In genomic region chr11:5485193-5486011, GRCm38 (mm10) we compare ENCODE assay signal across 8 mouse cellular contexts. TPM values are rescaled to one million over a fixed set of nuclear protein-coding genes. Genes with fewer than 3 reads are reported as not detected.
DNase-seq lines count a peak whose midpoint lies in the region; ATAC-seq and TF ChIP-seq lines count a peak whose summit lies in the region.

No protein-coding gene starts in this region.

- peak overlapping the region; percentile 30 for H3K4me3 ChIP-seq in lung, embryonic 14.5 days (ENCODE audit: low read depth, low read length)

- peak overlapping the region; percentile 17 for H3K9ac ChIP-seq in lung, embryonic 14.5 days

- peak; percentile 92 for TF ChIP-seq CTCF in lung, embryonic 14.5 days (IDR thresholded peaks at IDR 0.05; ENCODE audit: low read depth)

- H3K4me2 ChIP-seq in lung, embryonic 14.5 days: peak overlapping the region; percentile 68

- H3K9me3 ChIP-seq in lung, embryonic 14.5 days (ENCODE audit: low read depth, low read length): no peaks in the 10 kb centered on the region

- ATAC-seq in hematopoietic stem cell, adult 5-6 weeks (replicated peaks in 1 of 2; ENCODE audit: insufficient read depth in 1 of 2, low FRiP score in 2 of 2, low TSS enrichment in 1 of 2, low read depth in 1 of 2, poor library complexity in 2 of 2, severe bottlenecking in 2 of 2): peak; percentile 97 to 99
- ATAC-seq in lung, embryonic 14.5 days (ENCODE audit: insufficient read depth): peak; percentile 75
- peak; percentile 90 for ATAC-seq in neutrophil, adult 5-6 weeks (ENCODE audit: extremely low read depth, insufficient number of reproducible peaks, low FRiP score, poor library complexity, severe bottlenecking)

- H3K27me3 ChIP-seq in lung, embryonic 14.5 days (ENCODE audit: insufficient read depth, low read length): no peaks in the 10 kb centered on the region

- H3K36me3 ChIP-seq in lung, embryonic 14.5 days (ENCODE audit: insufficient read depth): no peaks in the 10 kb centered on the region

- 12% methylated on average over 15 of the region's 15 CpGs for WGBS in lung, embryonic 14.5 days

- no peak overlapping the region for H3K27ac ChIP-seq in lung, embryonic 14.5 days (ENCODE audit: low read depth)

- no peaks in the 10 kb centered on the region for H3K4me1 ChIP-seq in lung, embryonic 14.5 days (ENCODE audit: insufficient read depth)

- DNase-seq in MN1 (ENCODE audit: low spot score): peak; percentile 97
- peak; percentile 80 for DNase-seq in cerebellum, adult 8-10 months
- DNase-seq in forelimb bud, embryonic 11.5 days (ENCODE audit: low read depth, low spot score): peak; percentile 88
- peak; percentile 73 to 89 for DNase-seq in layer of hippocampus, adult 8-10 months (ENCODE audit: low spot score in 2 of 2)
- DNase-seq in lung, embryonic 14.5 days: peak; percentile 98
- DNase-seq in testis, postnatal 14 days (ENCODE audit: low spot score): peak; percentile 79

RNA-seq across cellular contexts. Expression of gene Xbp1, which starts 35.1 kb away (rescaled TPM):
- 98.8 and 100 TPM in 2 replicates for total RNA-seq in hematopoietic stem cell, adult 5-6 weeks (2017)
- 100 to 1,000 TPM in 2 of 4 experiments, 10 to 100 TPM in 2; 71.9 to 130 (median 98.1) TPM for total RNA-seq in layer of hippocampus, adult 8-10 months (2022)
- polyA plus RNA-seq in lung, embryonic 14.5 days (2014; fragmentation: Nextera tagmentation; extraction: Ambion mirVana): 180 and 193 TPM in 2 replicates
- 179 and 183 TPM in 2 replicates for total RNA-seq in neutrophil, adult 5-6 weeks (2017)

RNA-seq across cellular contexts. Expression of gene Znrf3, which starts 40.8 kb away (rescaled TPM):
- total RNA-seq in hematopoietic stem cell, adult 5-6 weeks (2017): 6.7 and 6.9 TPM in 2 replicates
- 10 to 100 TPM; 18.6 to 22.3 (median 20.3) TPM for total RNA-seq in layer of hippocampus, adult 8-10 months (2022)
- 16.8 and 18.0 TPM in 2 replicates for polyA plus RNA-seq in lung, embryonic 14.5 days (2014; fragmentation: Nextera tagmentation; extraction: Ambion mirVana)
- total RNA-seq in neutrophil, adult 5-6 weeks (2017): 1.3 and 1.4 TPM in 2 replicates

RNA-seq across cellular contexts. Expression of gene Ccdc117, which starts 56.6 kb away (rescaled TPM):
- 39.0 and 49.0 TPM in 2 replicates for total RNA-seq in hematopoietic stem cell, adult 5-6 weeks (2017)
- total RNA-seq in layer of hippocampus, adult 8-10 months (2022): 10 to 100 TPM; 13.3 to 18.4 (median 15.2) TPM
- 22.4 and 24.9 TPM in 2 replicates for polyA plus RNA-seq in lung, embryonic 14.5 days (2014; fragmentation: Nextera tagmentation; extraction: Ambion mirVana)
- 40.0 and 42.0 TPM in 2 replicates for total RNA-seq in neutrophil, adult 5-6 weeks (2017)
